9 mouse cellular contexts compared by ENCODE assay signal in the genomic region with DNA sequence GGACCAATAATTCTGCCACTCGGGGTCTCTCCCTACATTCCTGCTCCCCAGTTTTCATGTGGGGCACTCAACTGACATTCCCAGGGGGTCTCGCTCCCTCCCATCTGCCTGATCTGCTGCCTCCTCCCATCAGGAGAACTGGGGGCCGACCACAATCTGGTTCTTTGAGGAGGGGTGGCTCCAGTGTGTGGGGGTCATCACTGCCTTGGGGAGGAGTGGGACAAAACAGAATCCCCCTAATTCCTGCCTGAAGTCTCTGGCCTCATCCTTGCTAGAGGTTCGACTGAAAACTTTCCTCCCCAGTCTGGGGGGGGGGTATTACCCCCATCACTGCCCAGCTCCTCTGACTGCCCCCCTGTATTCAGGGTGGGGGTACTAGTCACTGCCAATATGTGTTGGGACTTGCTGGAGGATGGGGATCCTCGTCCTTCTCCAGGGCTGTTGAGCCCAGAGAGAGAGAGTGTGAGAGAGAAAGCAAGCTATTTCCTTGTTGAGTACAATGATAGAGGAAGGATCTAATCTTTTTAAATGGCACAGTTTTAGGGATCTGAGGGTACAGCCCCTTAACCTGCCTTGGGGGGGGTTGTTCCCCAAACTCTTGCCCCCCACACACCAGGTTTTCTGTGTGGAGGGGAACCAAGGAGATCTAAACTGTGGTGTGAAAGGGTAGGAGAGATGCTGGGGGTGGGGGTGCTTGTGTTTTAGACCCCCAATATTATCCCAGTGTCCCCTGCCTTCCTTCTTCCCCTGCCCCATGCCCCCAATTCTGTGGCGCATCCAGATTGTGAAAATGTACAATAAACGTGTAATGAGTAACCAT. TPM values are rescaled to one million over a fixed set of nuclear protein-coding genes. Genes with fewer than 3 reads are reported as not detected.
A peak's percentile ranks its signal among the peaks of the same experiment; 100 is the strongest.
DNase-seq lines count a peak whose midpoint lies in the region; ATAC-seq and TF ChIP-seq lines count a peak whose summit lies in the region.
"Had no signal": no experiment of that assay in that cellular context is flagged by ENCODE, and none has a peak within 500 bp of the region (broad histone marks: within the 10 kb centered on the region; RNA-seq: fewer than 3 reads in every experiment).

No protein-coding gene starts in this region.

- H3K27ac ChIP-seq in gastrocnemius, adult 2 months: peak overlapping the region; percentile 100
- peak overlapping the region; percentile 100; the same call in 1 of the 2 replicates for H3K27ac ChIP-seq in layer of hippocampus, adult 2 months
- no peak overlapping the region for H3K27ac ChIP-seq in embryonic facial prominence, embryonic 10.5 days (replicated peaks)
- peak overlapping the region; percentile 76 for H3K27ac ChIP-seq in heart, postnatal 0 days (ENCODE audit: low read depth)
- H3K27ac ChIP-seq: hindbrain, embryonic 15.5 days had no signal

- DNase-seq in gastrocnemius, adult 2 months: peak; percentile 16
- DNase-seq in gastrocnemius, postnatal 25 days: no peak
- peak in 1 of 2 experiments; percentile 10 for DNase-seq in layer of hippocampus, adult 2 months (ENCODE audit: low spot score in 2 of 2)
- no peak for DNase-seq in layer of hippocampus, postnatal 10 days (ENCODE audit: low spot score in 2 of 2)
- DNase-seq in embryonic facial prominence, embryonic 10.5 days (ENCODE audit: low spot score): no peak
- no peak for DNase-seq in heart, postnatal 0 days (ENCODE audit: low spot score)
- no peak for DNase-seq in thymus, postnatal 14 days

- no peaks in the 10 kb centered on the region for H3K27me3 ChIP-seq in embryonic facial prominence, embryonic 10.5 days (replicated peaks; ENCODE audit: low read depth, poor library complexity, severe bottlenecking)
- H3K27me3 ChIP-seq in heart, postnatal 0 days (ENCODE audit: control insufficient read depth, insufficient read depth, low read length): no peaks in the 10 kb centered on the region
- H3K27me3 ChIP-seq: hindbrain, embryonic 15.5 days had no signal

- H3K4me3 ChIP-seq in gastrocnemius, adult 2 months: no peak overlapping the region
- no peak overlapping the region; the same call in 1 of the 2 replicates for H3K4me3 ChIP-seq in layer of hippocampus, adult 2 months
- peak overlapping the region; percentile 23; the same call in 1 of the 2 replicates for H3K4me3 ChIP-seq in embryonic facial prominence, embryonic 10.5 days
- H3K4me3 ChIP-seq in heart, postnatal 0 days (ENCODE audit: low read depth, low read length): no peak overlapping the region
- H3K4me3 ChIP-seq: hindbrain, embryonic 15.5 days had no signal

- TF ChIP-seq CTCF in gastrocnemius, adult 2 months (IDR thresholded peaks at IDR 0.05): no peak
- TF ChIP-seq CTCF in layer of hippocampus, adult 2 months (conservative IDR thresholded peaks at IDR 0.05): no peak
- TF ChIP-seq CTCF in heart, postnatal 0 days (IDR thresholded peaks at IDR 0.05; ENCODE audit: low read depth): no peak

- WGBS in embryonic facial prominence, embryonic 10.5 days: 61% methylated on average over 7 of the region's 7 CpGs
- WGBS in heart, postnatal 0 days: 56% methylated on average over 7 of the region's 7 CpGs

- peaks cover 63% of the 10 kb centered on the region for H3K4me1 ChIP-seq in embryonic facial prominence, embryonic 10.5 days
- H3K4me1 ChIP-seq in heart, postnatal 0 days (ENCODE audit: control insufficient read depth, insufficient read depth): peaks cover 18% of the 10 kb centered on the region

- H3K36me3 ChIP-seq in embryonic facial prominence, embryonic 10.5 days (replicated peaks): peaks cover 34% of the 10 kb centered on the region
- peaks cover 30% of the 10 kb centered on the region for H3K36me3 ChIP-seq in heart, postnatal 0 days (replicated peaks; ENCODE audit: control insufficient read depth, insufficient read depth, low read length)

- H3K4me2 ChIP-seq in heart, postnatal 0 days (ENCODE audit: low read depth, low read length): no peak overlapping the region

- no peak overlapping the region for H3K9ac ChIP-seq in heart, postnatal 0 days (replicated peaks; ENCODE audit: low read depth, low read length)
- H3K9ac ChIP-seq: forebrain, postnatal 0 days; hindbrain, embryonic 15.5 days had no signal

- TF ChIP-seq EP300 in heart, postnatal 0 days (IDR thresholded peaks at IDR 0.05; ENCODE audit: low read depth): 0 out of 2 replicates have a peak, but pooled peaks have one; percentile 9

- intact Hi-C loops in gastrocnemius, adult 2 months (cut with DNase I): no loop called here

- ATAC-seq in heart, postnatal 0 days (ENCODE audit: insufficient read depth, low read depth): no peak
- ATAC-seq: forebrain, postnatal 0 days had no signal

- H3K9me3 ChIP-seq in embryonic facial prominence, embryonic 10.5 days: no peaks in the 10 kb centered on the region
- H3K9me3 ChIP-seq in heart, postnatal 0 days (replicated peaks; ENCODE audit: control insufficient read depth, low read length): no peaks in the 10 kb centered on the region
- H3K9me3 ChIP-seq: hindbrain, embryonic 15.5 days had no signal

RNA-seq across cellular contexts. Expression of gene Per1, which starts 3.2 kb away (rescaled TPM):
- total RNA-seq in gastrocnemius, adult 2 months (2021): 10 to 100 TPM; 68.2 to 76.8 TPM
- 10 to 100 TPM; 21.0 to 50.8 TPM for total RNA-seq in gastrocnemius, postnatal 25 days (2021)
- 10 to 100 TPM; 83.4 to 95.2 TPM for total RNA-seq in layer of hippocampus, adult 2 months (2021)
- 10 to 100 TPM; 54.4 to 67.2 TPM for total RNA-seq in layer of hippocampus, postnatal 10 days (2021)
- 6.1 and 7.3 TPM in 2 replicates for polyA plus RNA-seq in embryonic facial prominence, embryonic 10.5 days (2016; fragmentation: Nextera tagmentation; extraction: Ambion mirVana)
- 76.8 and 93.5 TPM in 2 replicates for total RNA-seq in heart, postnatal 0 days (2014; rRNA removed; ENCODE audit: low replicate concordance)
- 8.1 and 9.7 TPM in 2 replicates for polyA plus RNA-seq in heart, postnatal 0 days (2015; fragmentation: Nextera tagmentation; extraction: Ambion mirVana)

RNA-seq across cellular contexts. Expression of gene Vamp2, which starts 3.5 kb away (rescaled TPM):
- total RNA-seq in gastrocnemius, adult 2 months (2021): 10 to 100 TPM; 38.0 to 42.7 TPM
- total RNA-seq in gastrocnemius, postnatal 25 days (2021): 10 to 100 TPM; 34.9 to 35.2 TPM
- total RNA-seq in layer of hippocampus, adult 2 months (2021): 1,000 to 10,000 TPM in 1 of 2 experiments, 100 to 1,000 TPM in 1; 988 to 1,016 TPM
- 1,000 to 10,000 TPM in 1 of 2 experiments, 100 to 1,000 TPM in 1; 909 to 1,029 TPM for total RNA-seq in layer of hippocampus, postnatal 10 days (2021)
- polyA plus RNA-seq in embryonic facial prominence, embryonic 10.5 days (2016; fragmentation: Nextera tagmentation; extraction: Ambion mirVana): 60.9 and 70.0 TPM in 2 replicates
- total RNA-seq in heart, postnatal 0 days (2014; rRNA removed; ENCODE audit: low replicate concordance): 25.2 and 27.9 TPM in 2 replicates
- 59.2 and 62.1 TPM in 2 replicates for polyA plus RNA-seq in heart, postnatal 0 days (2015; fragmentation: Nextera tagmentation; extraction: Ambion mirVana)

RNA-seq across cellular contexts. Expression of gene Tmem107, which starts 21.2 kb away (rescaled TPM):
- total RNA-seq in gastrocnemius, adult 2 months (2021): 1 to 10 TPM; 3.9 to 5.7 TPM
- total RNA-seq in gastrocnemius, postnatal 25 days (2021): 1 to 10 TPM; 3.9 to 4.1 TPM
- 10 to 100 TPM; 20.3 to 21.6 TPM for total RNA-seq in layer of hippocampus, adult 2 months (2021)
- total RNA-seq in layer of hippocampus, postnatal 10 days (2021): 10 to 100 TPM; 10.4 to 14.0 TPM
- 41.0 and 44.5 TPM in 2 replicates for polyA plus RNA-seq in embryonic facial prominence, embryonic 10.5 days (2016; fragmentation: Nextera tagmentation; extraction: Ambion mirVana)
- 10.9 and 25.5 TPM in 2 replicates for total RNA-seq in heart, postnatal 0 days (2014; rRNA removed; ENCODE audit: low replicate concordance)
- polyA plus RNA-seq in heart, postnatal 0 days (2015; fragmentation: Nextera tagmentation; extraction: Ambion mirVana): 18.3 and 24.3 TPM in 2 replicates

RNA-seq across cellular contexts. Expression of gene Hes7, which starts 28.4 kb away (rescaled TPM):
- not detected for total RNA-seq in gastrocnemius, adult 2 months (2021)
- not detected for total RNA-seq in gastrocnemius, postnatal 25 days (2021)
- total RNA-seq in layer of hippocampus, adult 2 months (2021): 1 to 10 TPM in 1 of 2 experiments, under 1 TPM in 1; 0.79 to 1.0 TPM
- total RNA-seq in layer of hippocampus, postnatal 10 days (2021): under 1 TPM; 0.54 to 0.96 TPM
- 0.16 and 0.36 TPM in 2 replicates for polyA plus RNA-seq in embryonic facial prominence, embryonic 10.5 days (2016; fragmentation: Nextera tagmentation; extraction: Ambion mirVana)
- total RNA-seq in heart, postnatal 0 days (2014; rRNA removed; ENCODE audit: low replicate concordance): not detected in 2 replicates
- polyA plus RNA-seq in heart, postnatal 0 days (2015; fragmentation: Nextera tagmentation; extraction: Ambion mirVana): 0.26 and 0.29 TPM in 2 replicates

RNA-seq across cellular contexts. Expression of gene 9130213A22Rik, which starts 30.6 kb away (rescaled TPM):
- under 1 TPM in 1 of 2 experiments, not detected in 1; 0.20 TPM for total RNA-seq in gastrocnemius, adult 2 months (2021)
- total RNA-seq in gastrocnemius, postnatal 25 days (2021): under 1 TPM in 1 of 2 experiments, not detected in 1; 0.21 TPM
- total RNA-seq in layer of hippocampus, adult 2 months (2021): 1 to 10 TPM; 1.4 to 1.5 TPM
- total RNA-seq in layer of hippocampus, postnatal 10 days (2021): under 1 TPM; 0.59 to 0.89 TPM
- 0.12 TPM in 1 of 2 replicates, not detected in the other for polyA plus RNA-seq in embryonic facial prominence, embryonic 10.5 days (2016; fragmentation: Nextera tagmentation; extraction: Ambion mirVana)
- total RNA-seq in heart, postnatal 0 days (2014; rRNA removed; ENCODE audit: low replicate concordance): 0.66 TPM in 1 of 2 replicates, not detected in the other
- 0.30 and 0.49 TPM in 2 replicates for polyA plus RNA-seq in heart, postnatal 0 days (2015; fragmentation: Nextera tagmentation; extraction: Ambion mirVana)

Comparison
In these comparisons a context has a peak if more than half of its experiments do, and no peak if none do; other contexts are left out.
1. RNA of gene Vamp2, which starts 3.5 kb away (total RNA-seq): 909 to 1,029 TPM in layer of hippocampus, postnatal 10 days and 988 to 1,016 TPM in layer of hippocampus, adult 2 months; 38.0 to 42.7 TPM in gastrocnemius, adult 2 months, 34.9 to 35.2 TPM in gastrocnemius, postnatal 25 days and 25.2 to 27.9 TPM in heart, postnatal 0 days; every median in the first group is over 10 times any median in the second.